Mouse (Mus musculus) G1E (cell line): ENCODE results near the gene Scnn1a.

Experiments used
- CTCF ChIP-seq: IDR thresholded peaks from 2 replicates; pipeline ENCODE4 v1.5.1; 2012; ENCODE audit warnings: low read depth, low read length, inconsistent platforms, mixed read lengths
- GATA1 ChIP-seq: IDR thresholded peaks from 2 replicates; pipeline ENCODE4 v1.6.1; 2012; ENCODE audit warnings: borderline replicate concordance, low read length, inconsistent platforms, mixed read lengths

- no peak for TF ChIP-seq GATA1
- no peak for TF ChIP-seq CTCF
These were observed 34.6 kb upstream of the Scnn1a start, which contains the start of gene Tuba3a for GRCm38 (mm10) chr6:125285890-125286289.
